Mouse (Mus musculus): ENCODE results near the gene C330007P06Rik. TPM values are rescaled to one million over a fixed set of nuclear protein-coding genes. Genes with fewer than 3 reads are reported as not detected.
A peak's percentile ranks its signal among the peaks of the same experiment; 100 is the strongest.

The C330007P06Rik gene
- total RNA-seq, 2 experiments from 2014 or later: 11.3 to 11.7 TPM

DNA sequence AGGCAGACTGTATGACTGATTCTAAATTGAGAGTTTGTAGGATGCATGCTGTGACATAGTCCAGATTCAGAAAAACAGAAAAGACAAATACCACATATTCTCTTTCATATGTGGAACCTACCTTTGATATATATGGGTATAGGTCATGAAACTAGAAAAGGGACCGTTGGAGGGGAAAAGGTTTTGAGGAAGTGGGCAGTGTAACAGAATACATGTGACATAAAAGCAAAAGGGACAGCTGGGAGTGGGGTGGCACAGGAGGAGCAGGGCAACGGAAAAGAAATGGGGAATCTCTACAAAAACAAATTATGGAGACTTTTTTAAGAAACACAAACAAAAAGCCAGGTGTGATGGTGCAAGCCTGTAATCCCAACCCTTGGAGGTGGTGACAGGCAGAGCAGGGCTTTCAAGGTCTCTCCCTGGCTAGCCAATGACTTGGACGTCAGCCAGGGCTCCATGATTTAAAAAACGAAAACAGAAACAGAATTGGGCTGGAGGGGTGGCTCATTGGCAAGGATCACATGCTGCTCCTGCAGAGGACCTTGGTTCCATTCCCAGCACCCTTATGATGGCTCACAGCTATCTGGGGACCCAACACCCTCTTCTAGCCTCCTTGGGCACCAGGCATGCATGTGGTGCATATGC, 30.4 kb downstream of the C330007P06Rik start:
- DNase-seq: no peak
- intact Hi-C loops (cut with DNase I; ENCODE audit: low total_unique reads): no loop called here

DNA sequence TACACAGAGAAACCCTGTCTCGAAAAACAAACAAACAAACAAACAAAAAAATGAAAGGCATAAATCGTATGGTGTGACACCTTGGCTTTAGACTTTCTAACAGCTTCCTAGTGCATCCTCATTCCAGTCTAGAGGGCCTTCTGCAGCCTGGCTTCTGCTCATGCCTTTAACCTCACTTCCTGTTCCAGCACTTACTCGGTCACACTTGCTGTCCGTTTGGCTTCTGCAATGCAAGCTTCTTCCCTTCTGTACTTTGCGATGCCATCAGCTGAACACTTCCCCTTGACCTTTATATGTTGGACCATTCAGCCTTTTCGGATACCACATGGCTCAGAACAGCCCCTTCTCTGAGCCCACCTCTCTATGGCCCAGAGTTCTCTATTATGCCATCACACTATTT, 32.2 kb downstream of the C330007P06Rik start:
- DNase-seq: no peak
- intact Hi-C loops (cut with DNase I; ENCODE audit: low total_unique reads): no loop called here

DNA sequence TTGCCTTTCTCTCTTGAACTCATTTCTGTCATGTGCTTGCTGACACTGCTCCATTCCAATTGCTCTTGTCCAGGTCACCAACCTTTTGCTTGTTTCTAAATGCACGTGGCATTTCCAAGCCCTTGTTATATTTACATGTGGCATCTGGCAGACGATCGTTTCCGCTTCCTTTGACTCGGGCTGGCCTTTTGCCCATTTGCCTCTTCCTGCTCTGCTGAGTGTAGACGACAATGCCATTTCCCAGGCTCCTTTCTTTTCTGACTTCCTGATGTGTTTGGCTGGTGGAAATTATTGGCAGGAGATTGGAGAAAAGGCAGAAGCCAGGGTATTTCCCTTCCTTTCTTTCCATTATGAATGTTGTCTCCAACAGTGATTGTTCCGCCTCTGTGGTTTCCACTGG, 34.5 kb downstream of the C330007P06Rik start:
- intact Hi-C loops (cut with DNase I; ENCODE audit: low total_unique reads): loop anchor here (10.0 kb wide), 1 partner anchor 65 kb away; the partner anchor contains the start of gene Nkrf
- DNase-seq: peak; percentile 26

DNA sequence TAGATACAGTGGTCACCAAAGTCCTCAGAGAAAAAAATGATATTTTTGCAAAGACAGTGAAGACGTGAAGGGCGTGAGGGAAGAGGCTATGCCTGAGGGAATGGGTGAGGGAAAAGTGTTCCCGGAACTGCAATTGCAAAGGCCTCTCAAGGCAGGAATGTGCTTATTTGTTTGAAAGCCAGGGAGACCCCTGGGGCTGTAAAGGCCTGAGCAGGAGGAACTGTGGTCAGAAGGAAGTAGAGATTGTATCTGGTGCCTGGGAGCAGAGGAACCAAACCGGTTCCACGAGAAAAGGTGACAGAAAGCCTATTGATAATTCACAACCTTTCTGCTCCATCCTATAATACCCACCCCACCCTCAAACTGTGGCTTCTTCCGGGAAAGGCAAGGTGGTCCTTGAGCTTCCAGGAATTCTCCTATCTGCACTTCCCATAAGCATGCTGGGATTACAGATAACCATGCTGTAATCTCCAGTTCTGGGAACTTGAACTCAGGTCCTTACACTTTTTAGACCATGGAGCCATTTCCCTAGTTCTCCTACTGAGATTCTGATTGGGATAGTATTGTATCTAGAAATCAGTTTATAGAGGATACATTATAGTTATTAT, 36.7 kb downstream of the C330007P06Rik start:
- no peak for DNase-seq
- intact Hi-C loops (cut with DNase I; ENCODE audit: low total_unique reads): loop anchor here (10.0 kb wide), 1 partner anchor 68 kb away; the partner anchor contains the start of gene Nkrf

DNA sequence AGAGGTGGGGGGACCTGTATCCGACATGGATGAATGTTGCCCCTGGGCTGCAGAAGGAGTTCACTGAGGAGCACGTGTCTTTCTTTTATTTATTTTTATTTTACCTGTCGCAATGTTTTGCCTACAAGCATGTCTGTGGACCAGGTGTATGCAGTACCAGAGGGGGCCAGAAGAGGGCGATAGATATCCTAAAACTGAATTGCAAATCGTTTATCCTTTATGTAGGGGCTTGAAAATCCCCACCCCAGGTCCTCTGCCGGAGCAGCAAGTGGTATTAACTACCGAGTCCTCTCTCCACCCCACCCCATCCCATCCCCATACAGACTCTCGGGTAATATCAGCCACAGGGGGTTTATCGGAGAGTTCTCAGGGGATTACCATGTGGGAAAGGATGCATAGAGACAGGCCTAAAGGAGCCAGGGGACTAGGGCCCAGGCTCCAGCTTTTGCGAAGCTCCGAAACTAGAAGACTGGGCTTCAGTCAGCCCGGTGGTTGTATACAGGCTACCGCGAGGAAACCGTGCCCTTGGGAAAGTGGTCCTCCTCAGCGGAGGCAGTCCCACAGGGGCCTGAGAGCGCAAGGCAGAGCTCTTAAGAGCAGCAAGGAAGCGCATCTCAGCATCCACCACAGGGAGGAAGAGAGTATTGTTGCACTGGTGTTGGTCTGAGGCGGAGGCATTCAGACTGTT, 40.4 kb downstream of the C330007P06Rik start:
- DNase-seq: peak; percentile 46
- intact Hi-C loops (cut with DNase I; ENCODE audit: low total_unique reads): loop anchor here (5.0 to 10.0 kb wide), 2 partner anchors 71 kb away; partner anchors contain the start of gene Nkrf

DNA sequence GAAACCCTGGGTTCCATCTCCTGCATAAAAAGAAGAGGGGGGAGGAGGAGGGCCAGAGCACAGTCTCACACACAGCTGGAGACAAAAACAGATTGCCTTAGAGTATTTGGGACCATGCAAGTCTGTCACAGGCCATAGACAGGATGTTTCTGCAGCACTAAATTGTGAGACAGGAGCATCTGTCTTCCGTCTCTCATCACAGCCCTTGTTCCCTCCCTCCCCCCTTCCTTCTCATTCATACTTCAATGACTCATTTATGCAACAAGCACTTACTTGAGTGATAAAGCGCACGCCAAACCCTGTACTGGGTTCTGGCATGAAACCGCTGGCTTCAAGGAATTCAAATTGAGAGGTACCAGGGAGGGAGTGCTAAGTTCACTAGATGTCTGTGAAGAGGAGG, 42.3 kb downstream of the C330007P06Rik start:
- intact Hi-C loops (cut with DNase I; ENCODE audit: low total_unique reads): loop anchor here (5.0 to 10.0 kb wide), 2 partner anchors 69 to 73 kb away; partner anchors contain the start of gene Nkrf
- no peak for DNase-seq

DNA sequence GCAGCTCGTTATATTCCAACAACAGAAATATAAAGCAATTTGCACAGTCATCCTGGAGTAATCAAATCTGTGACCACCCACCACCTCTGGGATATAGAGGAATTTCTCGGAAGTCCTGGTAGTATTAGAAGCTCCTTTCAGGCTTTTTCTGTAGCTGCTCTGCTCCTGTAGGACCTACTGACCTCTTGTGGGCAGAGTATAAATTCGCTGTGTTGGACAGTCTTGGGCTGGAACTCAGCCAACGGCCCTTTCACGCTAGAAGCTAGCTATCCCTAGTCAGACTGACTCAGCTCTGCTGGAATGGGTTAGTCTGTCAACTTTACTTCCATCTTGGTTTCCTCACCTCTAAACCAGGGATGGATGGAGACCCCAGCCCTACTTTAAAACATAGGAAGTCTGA, 43.6 kb downstream of the C330007P06Rik start:
- intact Hi-C loops (cut with DNase I; ENCODE audit: low total_unique reads): loop anchor here (5.0 to 10.0 kb wide), 2 partner anchors 68 to 75 kb away; partner anchors contain the start of gene Nkrf
- peak; percentile 58 for DNase-seq

DNA sequence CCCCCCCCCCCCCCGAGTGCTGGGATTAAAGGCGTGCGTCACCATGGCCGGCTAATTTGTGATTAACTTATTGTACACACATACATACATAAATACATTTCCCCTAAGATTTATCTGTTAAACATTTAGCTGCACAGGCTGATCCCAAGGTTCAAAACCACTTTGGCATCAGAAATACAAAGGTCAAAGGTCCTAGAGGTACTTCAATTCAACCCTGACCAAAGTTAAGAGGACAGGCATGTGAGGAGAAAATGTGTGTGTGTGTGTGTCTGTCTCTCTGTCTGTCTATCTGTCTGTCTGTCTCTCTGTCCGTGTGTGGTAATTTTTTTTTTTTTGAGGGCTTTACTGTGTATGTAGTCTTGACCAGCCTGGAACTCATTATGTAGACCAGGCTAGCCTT, 47.0 kb downstream of the C330007P06Rik start:
- DNase-seq: no peak
- intact Hi-C loops (cut with DNase I; ENCODE audit: low total_unique reads): no loop called here

DNA sequence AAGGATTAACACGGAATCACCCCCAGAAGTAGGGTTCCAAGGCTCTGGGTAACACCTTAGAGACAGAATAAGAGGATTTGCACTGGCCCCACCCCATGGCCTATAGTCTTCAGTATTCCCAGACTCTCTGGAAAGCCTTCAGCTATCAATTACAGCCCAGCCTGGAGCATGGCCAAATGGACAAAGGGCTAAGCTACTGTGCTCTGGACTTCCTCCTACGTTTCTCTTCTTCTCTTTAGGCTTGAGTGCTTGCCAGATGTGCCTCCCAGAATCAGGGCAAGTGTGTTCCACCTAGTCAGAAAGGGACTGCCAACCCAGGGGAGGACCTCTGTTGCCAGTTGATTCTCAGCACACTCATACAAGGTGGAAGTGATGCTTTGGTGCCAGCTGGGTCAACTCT, 48.9 kb downstream of the C330007P06Rik start:
- no peak for DNase-seq
- intact Hi-C loops (cut with DNase I; ENCODE audit: low total_unique reads): no loop called here

DNA sequence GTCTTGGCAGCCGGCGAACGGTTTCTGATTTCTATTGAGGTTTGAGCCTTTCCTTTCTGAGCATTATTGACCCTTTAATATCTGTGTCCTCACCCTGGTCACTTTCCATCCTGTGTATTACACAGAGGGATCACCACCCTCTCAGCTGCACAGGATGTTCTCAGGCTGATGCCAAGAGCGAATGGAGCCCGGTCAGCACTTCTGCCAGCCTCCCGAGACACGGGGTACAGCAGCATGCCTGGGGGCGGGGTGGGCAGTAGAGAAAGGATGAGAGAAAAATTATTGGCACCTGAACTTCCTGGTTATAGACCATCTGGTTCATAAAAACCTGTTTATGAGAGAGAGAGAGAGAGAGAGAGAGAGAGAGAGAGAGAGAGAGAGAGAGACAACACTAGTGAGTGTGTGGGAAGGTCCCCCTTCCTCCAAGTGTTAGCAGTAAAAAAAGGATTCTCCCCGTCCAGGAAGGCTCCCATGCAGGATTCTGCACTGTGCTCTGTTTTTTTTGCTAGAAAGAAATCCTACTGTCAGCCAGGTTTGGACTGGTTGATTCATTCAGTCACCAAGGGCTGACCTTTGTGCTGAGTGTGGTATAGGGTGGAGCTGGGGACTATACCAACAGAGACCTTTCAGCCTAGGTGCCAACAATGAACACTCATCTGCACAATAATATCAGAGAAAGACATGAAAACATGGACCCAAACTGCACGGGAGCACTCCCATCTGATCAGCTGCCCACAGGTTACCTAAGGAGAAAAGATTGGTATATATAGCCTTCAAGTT, 49.8 kb downstream of the C330007P06Rik start:
- intact Hi-C loops (cut with DNase I; ENCODE audit: low total_unique reads): no loop called here
- DNase-seq: no peak

DNA sequence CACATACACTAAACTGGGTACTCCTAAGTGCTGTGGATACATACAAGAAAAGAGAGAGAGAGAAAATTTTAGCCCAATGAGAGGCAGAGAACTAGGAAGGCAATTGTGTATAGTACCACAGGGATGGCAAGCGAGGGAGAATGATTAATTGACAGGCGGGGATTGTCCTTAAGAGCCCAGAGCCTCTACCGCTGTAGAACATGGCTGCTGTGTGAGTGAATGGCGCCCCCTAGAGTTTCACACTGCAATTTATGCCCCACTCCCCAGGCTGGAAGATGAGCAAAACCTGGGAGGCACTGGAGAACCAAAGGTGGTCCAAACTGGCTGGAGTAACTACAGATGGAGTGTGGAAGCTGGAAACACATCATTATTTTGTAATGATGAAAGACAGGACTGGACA, 53.7 kb downstream of the C330007P06Rik start:
- intact Hi-C loops (cut with DNase I; ENCODE audit: low total_unique reads): no loop called here
- DNase-seq: peak; percentile 28

DNA sequence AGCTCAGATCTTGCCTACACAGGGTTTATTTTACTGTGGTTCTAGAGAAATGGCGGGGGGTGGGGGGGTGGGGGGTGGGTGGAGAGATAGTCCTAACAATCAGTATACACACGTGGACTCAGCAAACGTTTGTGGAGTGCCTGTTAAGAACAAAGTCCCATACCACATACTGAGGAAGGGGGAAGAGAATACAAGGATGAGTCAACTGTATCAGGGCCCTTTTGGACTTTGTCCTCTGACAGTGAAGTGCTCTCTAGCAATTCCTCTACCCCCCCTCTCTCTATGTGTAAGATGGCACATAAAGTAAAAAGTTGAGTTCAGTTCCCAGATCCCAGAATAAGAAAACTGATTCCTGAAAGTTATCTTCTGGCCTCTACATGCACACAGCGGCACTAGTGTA, 54.3 kb downstream of the C330007P06Rik start:
- intact Hi-C loops (cut with DNase I; ENCODE audit: low total_unique reads): no loop called here
- DNase-seq: no peak

DNA sequence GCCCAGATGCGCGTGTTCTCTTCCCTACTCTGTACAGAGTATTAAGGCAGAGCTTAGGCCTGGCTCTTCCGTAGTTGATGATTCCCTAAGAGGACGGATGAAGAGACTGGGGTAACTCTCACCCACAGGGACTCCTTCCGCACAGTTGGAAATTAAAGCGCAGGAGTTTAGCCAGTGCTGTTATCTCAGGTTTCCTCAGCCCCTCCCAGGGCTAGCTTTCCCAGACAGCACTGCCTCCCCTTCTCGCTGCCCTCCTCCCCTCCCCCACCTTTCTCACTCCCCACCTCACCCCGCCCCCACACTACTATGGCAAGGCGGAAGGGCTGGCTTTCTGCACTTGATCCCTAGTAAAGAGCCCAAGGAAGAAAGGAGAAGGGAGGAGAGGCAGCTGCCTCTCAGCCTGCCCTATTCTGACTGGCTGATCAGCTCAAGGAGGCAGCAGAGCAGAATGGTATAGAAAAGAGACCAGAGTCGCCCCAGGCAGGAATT, 56.9 kb downstream of the C330007P06Rik start:
- intact Hi-C loops (cut with DNase I; ENCODE audit: low total_unique reads): no loop called here
- no peak for DNase-seq

DNA sequence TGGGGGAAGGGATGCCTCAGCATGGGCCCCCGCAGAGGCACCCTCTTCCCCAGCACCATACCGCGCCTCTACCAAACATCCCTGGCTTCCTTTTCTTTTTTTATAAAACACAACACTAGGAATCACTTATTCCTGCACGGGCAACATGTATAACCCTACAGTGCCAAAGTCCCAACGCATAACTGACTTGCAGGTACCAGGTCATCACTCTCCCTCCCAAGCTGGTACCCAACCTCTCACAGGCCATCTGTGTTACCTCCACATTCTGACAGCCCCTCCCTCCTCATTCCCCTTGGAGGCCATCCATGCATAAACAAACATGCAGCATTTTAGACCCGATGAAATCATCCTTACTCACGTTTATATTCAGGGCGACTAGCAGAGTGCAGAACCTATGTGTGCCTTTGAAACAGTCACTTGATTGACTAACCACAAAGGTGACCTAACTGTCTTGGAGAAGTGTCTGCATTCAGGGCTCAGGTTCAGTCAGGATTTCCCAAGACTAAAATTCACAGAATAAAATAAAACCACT, 57.5 kb downstream of the C330007P06Rik start:
- intact Hi-C loops (cut with DNase I; ENCODE audit: low total_unique reads): no loop called here
- no peak for DNase-seq

DNA sequence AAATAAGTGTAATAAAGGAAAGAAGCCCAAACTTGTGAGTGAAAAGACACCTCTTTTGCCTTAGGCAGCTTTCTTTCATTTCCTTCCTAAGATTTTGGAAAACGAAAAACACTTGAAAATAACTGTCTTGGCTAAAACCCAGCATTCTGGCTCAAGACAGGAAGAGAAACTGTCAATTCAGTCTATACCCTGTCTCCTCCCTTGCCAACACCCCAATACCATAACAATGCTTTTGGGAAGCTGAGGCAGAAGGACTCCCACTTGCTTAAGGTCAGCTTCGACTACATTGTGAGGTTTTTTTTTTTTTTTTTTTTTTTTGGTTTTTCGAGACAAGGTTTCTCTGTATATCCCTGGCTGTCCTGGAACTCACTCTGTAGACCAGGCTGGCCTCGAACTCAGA, 58.5 kb downstream of the C330007P06Rik start:
- DNase-seq: no peak
- intact Hi-C loops (cut with DNase I; ENCODE audit: low total_unique reads): no loop called here

DNA sequence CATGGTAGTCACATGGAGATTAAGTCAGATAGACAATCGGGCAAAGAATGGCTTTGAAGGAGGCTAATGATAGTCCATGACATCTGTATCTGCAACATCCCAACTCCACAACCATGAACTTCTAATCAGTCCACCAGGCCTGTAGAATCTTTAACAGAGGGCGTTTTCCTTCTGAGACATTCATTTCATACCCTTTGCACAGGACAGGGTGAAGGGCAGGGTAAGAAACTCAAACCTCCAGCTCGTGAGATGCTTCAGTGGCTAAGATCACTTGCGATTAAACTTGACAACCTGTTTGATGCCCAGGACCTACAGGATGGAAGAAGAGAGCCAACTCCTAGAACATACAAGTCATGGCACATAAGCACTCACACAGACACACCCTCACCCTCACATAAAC, 58.9 kb downstream of the C330007P06Rik start:
- intact Hi-C loops (cut with DNase I; ENCODE audit: low total_unique reads): no loop called here
- DNase-seq: no peak

DNA sequence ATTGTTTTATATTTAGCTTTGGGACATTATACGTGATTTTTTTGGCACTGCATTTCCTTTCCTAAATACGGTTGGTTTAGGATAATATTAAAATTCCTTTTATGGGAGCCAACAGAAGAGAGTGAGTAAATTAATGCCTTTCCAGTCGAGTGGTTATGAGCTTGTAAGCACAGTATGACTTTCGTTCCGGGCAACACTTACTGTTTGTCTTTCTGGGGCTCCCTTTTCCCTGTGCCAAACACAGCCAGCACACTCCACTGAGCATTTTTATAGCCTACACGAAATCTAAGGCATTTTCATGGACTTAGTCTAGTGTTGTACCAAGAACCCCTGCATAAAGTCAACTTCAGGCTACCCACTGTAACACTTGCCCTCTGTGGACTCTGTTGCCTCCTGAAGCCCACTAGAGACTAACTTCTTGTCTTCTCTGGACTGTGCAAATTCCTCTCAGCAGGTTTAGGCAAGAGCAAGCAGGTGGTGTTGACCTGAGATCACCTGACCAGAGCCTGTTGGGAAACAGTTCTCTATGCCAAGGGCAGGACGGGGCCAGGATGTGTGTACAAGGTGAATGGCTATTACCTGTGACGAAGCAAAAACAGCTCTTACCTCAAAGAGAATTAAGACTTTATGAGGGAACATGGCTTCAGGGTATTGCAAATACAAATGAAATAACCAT, 59.6 kb downstream of the C330007P06Rik start:
- intact Hi-C loops (cut with DNase I; ENCODE audit: low total_unique reads): no loop called here
- DNase-seq: no peak

DNA sequence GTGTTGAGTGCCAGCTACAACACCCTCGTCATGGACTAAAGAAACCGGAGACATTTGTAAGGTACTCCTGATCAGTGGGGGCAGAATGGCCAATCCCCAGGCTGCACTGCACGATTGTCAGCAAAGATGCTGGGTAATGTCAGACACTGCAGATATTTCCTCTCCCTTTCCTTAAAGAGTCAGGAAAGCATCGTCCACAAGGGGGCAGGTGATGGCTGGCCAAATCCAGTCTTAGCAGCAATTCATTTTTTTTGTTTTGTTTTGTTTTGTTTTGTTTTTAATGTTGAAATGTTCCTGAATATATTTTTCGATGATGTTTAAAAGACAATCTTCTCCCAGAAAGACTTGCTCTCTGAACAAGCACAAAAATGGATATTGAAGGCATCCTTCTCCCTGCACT, 62.5 kb downstream of the C330007P06Rik start:
- DNase-seq: no peak
- intact Hi-C loops (cut with DNase I; ENCODE audit: low total_unique reads): no loop called here

DNA sequence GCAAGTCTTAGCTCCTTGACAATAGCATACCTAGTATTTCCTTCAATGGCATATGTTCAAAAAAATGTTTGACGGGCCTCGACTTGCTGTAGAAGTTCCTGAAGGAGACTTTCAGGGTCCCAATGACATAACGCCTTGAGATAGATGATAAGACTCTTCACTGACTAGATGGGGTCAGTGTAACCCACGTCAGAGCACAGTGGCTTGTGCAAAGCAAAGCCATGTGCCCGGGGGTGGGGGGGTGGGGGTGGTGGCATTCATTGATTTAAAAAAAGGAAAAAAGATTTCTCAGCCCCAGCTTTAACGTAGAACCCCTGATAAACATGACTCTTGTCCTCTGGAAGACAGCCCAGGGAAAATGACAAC, 65.6 kb downstream of the C330007P06Rik start:
- intact Hi-C loops (cut with DNase I; ENCODE audit: low total_unique reads): no loop called here
- no peak for DNase-seq

All from gastrocnemius, postnatal 14 days (tissue).